Mouse (Mus musculus) adrenal gland, adult 2 months (tissue): ENCODE measurements at regions not wholly inside any gene's neighbourhood (a gene's known extent, or its start where the extent isn't known, plus 50 kb on each side); places are given as distances from the start of the nearest gene placed in this dataset.
A peak's percentile ranks its signal among the peaks of the same experiment; 100 is the strongest.

ENCODE experiments used
- DNase-seq: peaks from one replicate; pipeline ENCODE4 v3.0.0; 2021

- DNase-seq: no peak
Observed at GRCm38 (mm10) chr16:95929700-95930435, 60.9 kb downstream of the Psmg1 start.

- DNase-seq: no peak
Observed at GRCm38 (mm10) chr16:95928290-95929260, 62.2 kb downstream of the Psmg1 start.

- DNase-seq: no peak
Observed at GRCm38 (mm10) chr16:95926558-95926957, 64.2 kb downstream of the Psmg1 start.

GRCm38 (mm10) chr16:95924716-95925115 lies 66.0 kb downstream of the Psmg1 start:
- no peak for DNase-seq

GRCm38 (mm10) chr16:95923991-95924390 lies 66.8 kb downstream of the Psmg1 start:
- no peak for DNase-seq

- no peak for DNase-seq
Observed at GRCm38 (mm10) chr16:95922369-95922934, 68.3 kb downstream of the Psmg1 start.

- DNase-seq: no peak
Observed at GRCm38 (mm10) chr16:95921169-95921568, 69.6 kb downstream of the Psmg1 start.

- peak; percentile 36 for DNase-seq
Observed at GRCm38 (mm10) chr16:95918651-95919425, 71.9 kb downstream of the Psmg1 start.

- DNase-seq: no peak
Observed at GRCm38 (mm10) chr16:95917635-95918407, 72.9 kb downstream of the Psmg1 start.

- DNase-seq: no peak
Observed at GRCm38 (mm10) chr16:95913879-95914278, 76.9 kb downstream of the Psmg1 start.

- DNase-seq: no peak
Observed at GRCm38 (mm10) chr16:95904531-95905165, 86.1 kb downstream of the Psmg1 start.

- no peak for DNase-seq
Observed at GRCm38 (mm10) chr16:95903383-95903913, 87.3 kb downstream of the Psmg1 start.

GRCm38 (mm10) chr16:95902177-95902576 lies 88.6 kb downstream of the Psmg1 start:
- no peak for DNase-seq

GRCm38 (mm10) chr16:95901388-95901787 lies 89.4 kb downstream of the Psmg1 start:
- no peak for DNase-seq

- no peak for DNase-seq
Observed at GRCm38 (mm10) chr16:95900181-95900580, 90.6 kb downstream of the Psmg1 start.

GRCm38 (mm10) chr16:95899672-95900071 lies 91.1 kb downstream of the Psmg1 start:
- no peak for DNase-seq

GRCm38 (mm10) chr16:95897843-95898242 lies 92.9 kb downstream of the Psmg1 start:
- DNase-seq: no peak

GRCm38 (mm10) chr16:95896126-95896525 lies 94.6 kb downstream of the Psmg1 start:
- DNase-seq: no peak

GRCm38 (mm10) chr16:95893534-95894290 lies 97.0 kb downstream of the Psmg1 start:
- DNase-seq: no peak

GRCm38 (mm10) chr16:95892356-95892755 lies 98.4 kb downstream of the Psmg1 start:
- DNase-seq: no peak
